Mouse (Mus musculus) MEL (cell line): ENCODE measurements around the gene Pi16. TPM values are rescaled to one million over a fixed set of nuclear protein-coding genes. Genes with fewer than 3 reads are reported as not detected.

Source experiments
- DNase-seq: peaks from one replicate; pipeline ENCODE4 v3.0.0; 2011; ENCODE audit warnings: low read depth, low spot score
- H3K27ac ChIP-seq: 2 replicates; pipeline ENCODE4 v1.5.1; 2012; ENCODE audit warnings: low read depth, mild to moderate bottlenecking, control low read depth, low read length, moderate library complexity; ENCODE audit not compliant: control insufficient read depth
- H3K27me3 ChIP-seq, 2 experiments: fragments of 150-350 bp in 1 of 2; sonication (generic) in 1 of 2; 2 replicates each; pipeline ENCODE4 v1.6.1; 2012; ENCODE audit warnings: low read length in 2 of 2, mild to moderate bottlenecking in 2 of 2, improper control_type of control experiment in 1 of 2, moderate library complexity in 1 of 2; ENCODE audit not compliant: insufficient read depth in 2 of 2, control insufficient read depth in 1 of 2
- H3K36me3 ChIP-seq, 2 experiments: 2 replicates each; pipeline ENCODE4 v1.6.1; 2012 to 2014; ENCODE audit warnings: low read length in 2 of 2, improper control_type of control experiment in 1 of 2, inconsistent platforms in 1 of 2, mild to moderate bottlenecking in 1 of 2; ENCODE audit not compliant: insufficient read depth in 2 of 2, control insufficient read depth in 1 of 2
- H3K4me1 ChIP-seq, 2 experiments: fragments of 150-350 bp in 1 of 2; sonication (generic) in 1 of 2; 2 replicates each; pipeline ENCODE4 v1.6.1; 2012; ENCODE audit warnings: low read length in 2 of 2, improper control_type of control experiment in 1 of 2, mild to moderate bottlenecking in 1 of 2; ENCODE audit not compliant: insufficient read depth in 2 of 2, control insufficient read depth in 1 of 2
- H3K4me3 ChIP-seq, 2 experiments: fragments of 150-350 bp in 1 of 2; sonication (generic) in 1 of 2; 2 replicates each; pipeline ENCODE4 v1.5.1; 2012; ENCODE audit warnings: low read depth in 2 of 2, low read length in 2 of 2, mild to moderate bottlenecking in 2 of 2, moderate library complexity in 2 of 2, control low read depth in 1 of 2, improper control_type of control experiment in 1 of 2; ENCODE audit not compliant: control insufficient read depth in 1 of 2, insufficient read depth in 1 of 2
- H3K79me2 ChIP-seq: 2 replicates; pipeline ENCODE4 v1.6.1; 2012; ENCODE audit warnings: mild to moderate bottlenecking, low read length, moderate library complexity; ENCODE audit not compliant: control insufficient read depth, poor library complexity, insufficient read depth
- H3K9ac ChIP-seq: 2 replicates; pipeline ENCODE4 v1.6.1; 2012; ENCODE audit warnings: low read depth, mild to moderate bottlenecking, control low read depth, low read length, moderate library complexity; ENCODE audit not compliant: control insufficient read depth, poor library complexity, severe bottlenecking
- H3K9me3 ChIP-seq: fragments of 150-350 bp; sonication (generic); replicated peaks from 2 replicates; pipeline ENCODE4 v1.6.1; 2012; ENCODE audit warnings: mild to moderate bottlenecking, low read length, improper control_type of control experiment, moderate library complexity; ENCODE audit not compliant: insufficient read depth
- BHLHE40 ChIP-seq: IDR thresholded peaks from 2 replicates; pipeline ENCODE4 v1.6.1; 2012; ENCODE audit warnings: low read depth, mild to moderate bottlenecking, inconsistent platforms, low read length, improper control_type of control experiment, borderline replicate concordance
- CHD2 ChIP-seq: IDR thresholded peaks from 2 replicates; pipeline ENCODE4 v1.6.1; 2011; ENCODE audit warnings: low read length, improper control_type of control experiment
- CTCF ChIP-seq, 3 experiments: IDR thresholded peaks in 2 of 3; conservative IDR thresholded peaks in 1 of 3; 2 replicates each; pipeline ENCODE4 v1.5.1; 2011 to 2012; ENCODE audit warnings: low read length in 3 of 3, low read depth in 2 of 3, mild to moderate bottlenecking in 2 of 3, improper control_type of control experiment in 1 of 3, inconsistent platforms in 1 of 3, mixed read lengths in 1 of 3, moderate library complexity in 1 of 3; ENCODE audit not compliant: control insufficient read depth in 1 of 3, insufficient read depth in 1 of 3, poor library complexity in 1 of 3, severe bottlenecking in 1 of 3
- E2F4 ChIP-seq: IDR thresholded peaks from 2 replicates; pipeline ENCODE4 v1.6.1; 2011; ENCODE audit warnings: low read depth, low read length, improper control_type of control experiment, borderline replicate concordance
- ELF1 ChIP-seq: IDR thresholded peaks from 2 replicates; pipeline ENCODE4 v1.6.1; 2014; ENCODE audit warnings: low read depth, mild to moderate bottlenecking, inconsistent platforms, low read length, improper control_type of control experiment, moderate library complexity
- GABPA ChIP-seq: IDR thresholded peaks from 2 replicates; pipeline ENCODE4 v1.6.1; 2012; ENCODE audit warnings: low read depth, mild to moderate bottlenecking, inconsistent platforms, low read length, improper control_type of control experiment, moderate library complexity
- HCFC1 ChIP-seq: IDR thresholded peaks from 2 replicates; pipeline ENCODE4 v1.6.1; 2012; ENCODE audit warnings: low read depth, mild to moderate bottlenecking, inconsistent platforms, low read length, improper control_type of control experiment, moderate library complexity
- KAT2A ChIP-seq: conservative IDR thresholded peaks from 2 replicates; pipeline ENCODE4 v1.6.1; 2012; ENCODE audit warnings: low read depth, low read length, improper control_type of control experiment, inconsistent platforms
- MAFK ChIP-seq: IDR thresholded peaks from 2 replicates; pipeline ENCODE4 v1.6.1; 2011; ENCODE audit warnings: low read depth, mild to moderate bottlenecking, low read length, improper control_type of control experiment, borderline replicate concordance
- MAX ChIP-seq: IDR thresholded peaks from 2 replicates; pipeline ENCODE4 v1.6.1; 2011; ENCODE audit warnings: low read length, improper control_type of control experiment
- MAZ ChIP-seq: IDR thresholded peaks from 2 replicates; pipeline ENCODE4 v1.6.1; 2012; ENCODE audit warnings: low read depth, mild to moderate bottlenecking, inconsistent platforms, low read length, improper control_type of control experiment
- MEF2A ChIP-seq: IDR thresholded peaks from 2 replicates; pipeline ENCODE4 v1.6.1; 2014; ENCODE audit warnings: low read depth, mild to moderate bottlenecking, inconsistent platforms, low read length, improper control_type of control experiment; ENCODE audit not compliant: poor library complexity, insufficient replicate concordance, severe bottlenecking; ENCODE audit errors: extremely low read depth
- MXI1 ChIP-seq: IDR thresholded peaks from 2 replicates; pipeline ENCODE4 v1.6.1; 2011; ENCODE audit warnings: mild to moderate bottlenecking, low read depth, low read length, improper control_type of control experiment
- MYC ChIP-seq: IDR thresholded peaks from 2 replicates; pipeline ENCODE4 v1.6.1; 2011; ENCODE audit warnings: low read depth, mild to moderate bottlenecking, low read length, improper control_type of control experiment, moderate library complexity
- NELFE ChIP-seq: IDR thresholded peaks from 2 replicates; pipeline ENCODE4 v1.6.1; 2011; ENCODE audit warnings: low read depth, low read length, improper control_type of control experiment
- POLR2A ChIP-seq, 2 experiments: IDR thresholded peaks; 2 replicates each; pipeline ENCODE4 v1.6.1; 2011 to 2012; ENCODE audit warnings: low read length in 2 of 2, mild to moderate bottlenecking in 2 of 2, control low read depth in 1 of 2, improper control_type of control experiment in 1 of 2, low read depth in 1 of 2, moderate library complexity in 1 of 2; ENCODE audit not compliant: control insufficient read depth in 1 of 2, insufficient read depth in 1 of 2, poor library complexity in 1 of 2
- POLR2AphosphoS2 ChIP-seq: IDR thresholded peaks from 2 replicates; pipeline ENCODE4 v1.6.1; 2011; ENCODE audit warnings: low read length, improper control_type of control experiment
- RAD21 ChIP-seq: IDR thresholded peaks from 2 replicates; pipeline ENCODE4 v1.6.1; 2011; ENCODE audit warnings: mild to moderate bottlenecking, low read depth, low read length, improper control_type of control experiment
- RCOR1 ChIP-seq: IDR thresholded peaks from 2 replicates; pipeline ENCODE4 v1.6.1; 2012; ENCODE audit warnings: low read depth, mild to moderate bottlenecking, inconsistent platforms, low read length, improper control_type of control experiment
- SIN3A ChIP-seq: IDR thresholded peaks from 2 replicates; pipeline ENCODE4 v1.6.1; 2012; ENCODE audit warnings: low read length, improper control_type of control experiment, inconsistent platforms
- SMC3 ChIP-seq: IDR thresholded peaks from 2 replicates; pipeline ENCODE4 v1.6.1; 2011; ENCODE audit warnings: low read depth, low read length, improper control_type of control experiment
- TBP ChIP-seq: IDR thresholded peaks from 2 replicates; pipeline ENCODE4 v1.8.0; 2011; ENCODE audit warnings: low read depth, low read length, improper control_type of control experiment
- TCF12 ChIP-seq: IDR thresholded peaks from 2 replicates; pipeline ENCODE4 v1.6.1; 2014; ENCODE audit warnings: low read depth, mild to moderate bottlenecking, inconsistent platforms, low read length, improper control_type of control experiment, moderate library complexity
- UBTF ChIP-seq: IDR thresholded peaks from 2 replicates; pipeline ENCODE4 v1.6.1; 2012; ENCODE audit warnings: low read depth, mild to moderate bottlenecking, inconsistent platforms, low read length, improper control_type of control experiment, moderate library complexity, borderline replicate concordance; ENCODE audit not compliant: insufficient read depth
- USF2 ChIP-seq, 2 experiments: IDR thresholded peaks; 2 replicates each; pipeline ENCODE4 v1.6.1; 2011 to 2012; ENCODE audit warnings: improper control_type of control experiment in 2 of 2, low read length in 2 of 2, borderline replicate concordance in 1 of 2, inconsistent platforms in 1 of 2, low read depth in 1 of 2, mild to moderate bottlenecking in 1 of 2; ENCODE audit not compliant: insufficient read depth in 1 of 2
- ZC3H11A ChIP-seq: IDR thresholded peaks from 2 replicates; pipeline ENCODE4 v1.6.1; 2012; ENCODE audit warnings: low read depth, mild to moderate bottlenecking, inconsistent platforms, low read length, improper control_type of control experiment
- ZKSCAN1 ChIP-seq: IDR thresholded peaks from 2 replicates; pipeline ENCODE4 v1.6.1; 2012; ENCODE audit warnings: low read depth, mild to moderate bottlenecking, inconsistent platforms, low read length, improper control_type of control experiment, moderate library complexity
- polyA plus RNA-seq, 2 experiments: library from polyadenylated mRNA; stranded (reverse) in 1 of 2; unstranded in 1 of 2; fragments of >175 nt in 1 of 2; fragments of >200 nt in 1 of 2; gene quantifications; 2 replicates each; pipeline versions ENCODE4 v1.2.1 to v1.2.4; 2012; ENCODE audit warnings: low replicate concordance in 2 of 2, low read depth in 1 of 2; ENCODE audit not compliant: insufficient read length in 2 of 2, insufficient read depth in 1 of 2, missing spikeins in 1 of 2
- total RNA-seq: library from RNA; depleted of rRNA; stranded (reverse); fragments of 300-350 nt; gene quantifications from 2 replicates; pipeline ENCODE4 v1.2.3, GENCODE M21; 2012

The Pi16 gene
- total and polyA plus RNA-seq, 3 experiments: 0.08 to 0.42 TPM; not detected in 1

DNA sequence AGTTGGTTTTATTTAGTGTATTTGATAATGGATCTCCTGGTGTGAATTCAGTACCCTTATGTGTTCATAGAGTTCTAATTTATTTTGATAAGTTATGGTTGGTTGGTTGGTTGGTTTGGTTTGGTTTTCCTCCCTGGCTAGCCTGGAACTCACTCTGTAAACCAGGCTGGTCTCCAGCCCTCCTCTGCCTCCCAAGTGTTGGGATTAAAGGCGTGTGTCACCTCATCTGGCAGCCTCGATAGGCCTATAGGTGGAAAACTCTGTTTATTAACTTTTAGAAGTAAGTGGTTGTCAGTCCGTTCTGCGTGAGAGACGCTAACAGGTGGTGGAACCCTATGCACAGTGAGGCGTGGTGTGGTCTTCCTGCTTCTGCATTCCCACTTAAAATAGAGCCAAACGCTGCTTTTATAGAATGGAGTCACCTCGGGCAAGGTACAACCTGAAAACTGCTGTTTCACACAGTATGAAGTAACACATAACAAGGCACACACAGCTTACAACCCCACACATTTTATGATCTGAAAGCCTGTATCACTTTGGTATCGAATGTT, 47.3 kb upstream of the Pi16 start:
- Histone ChIP-seq H3K27me3 (no peaks in the 10 kb centered on the region), H3K9ac (peak overlapping the region; percentile 98; the same call in 1 of the 2 replicates)
- TF ChIP-seq USF2 (IDR thresholded peaks at IDR 0.05; ENCODE audit: borderline replicate concordance in 1 of 2, insufficient read depth in 1 of 2, low read depth in 1 of 2, low read length in 2 of 2) (no peak), MAFK (no peak), CTCF (IDR thresholded peaks at IDR 0.05 in 2 of 3, conservative IDR thresholded peaks at IDR 0.05 in 1 of 3; ENCODE audit: control insufficient read depth in 1 of 3, insufficient read depth in 1 of 3, low read depth in 2 of 3, low read length in 3 of 3, poor library complexity in 1 of 3, severe bottlenecking in 1 of 3) (no peak), TCF12 (no peak), E2F4 (no peak), POLR2AphosphoS2 (no peak), SMC3 (no peak), RCOR1 (no peak), SIN3A (no peak), MYC (no peak), TBP (no peak), MEF2A (no peak), KAT2A (no peak), MAZ (no peak), HCFC1 (no peak)
- TF ChIP-seq, all 39 proteins: peak for 0
- peak overlapping the region in 1 of 2 experiments; percentile 94; a peak in 2 of 4 replicates for H3K4me3 ChIP-seq
- H3K36me3 ChIP-seq: peaks cover 0 to 18% of the 10 kb centered on the region in 2 experiments; a peak in 2 of 4 replicates
- no peak for DNase-seq
- H3K4me1 ChIP-seq: peaks cover 0 to 19% of the 10 kb centered on the region in 2 experiments; a peak in 2 of 4 replicates
- no peaks in the 10 kb centered on the region for H3K9me3 ChIP-seq
- H3K27ac ChIP-seq: no peak overlapping the region
- H3K79me2 ChIP-seq: peaks cover 17% of the 10 kb centered on the region

DNA sequence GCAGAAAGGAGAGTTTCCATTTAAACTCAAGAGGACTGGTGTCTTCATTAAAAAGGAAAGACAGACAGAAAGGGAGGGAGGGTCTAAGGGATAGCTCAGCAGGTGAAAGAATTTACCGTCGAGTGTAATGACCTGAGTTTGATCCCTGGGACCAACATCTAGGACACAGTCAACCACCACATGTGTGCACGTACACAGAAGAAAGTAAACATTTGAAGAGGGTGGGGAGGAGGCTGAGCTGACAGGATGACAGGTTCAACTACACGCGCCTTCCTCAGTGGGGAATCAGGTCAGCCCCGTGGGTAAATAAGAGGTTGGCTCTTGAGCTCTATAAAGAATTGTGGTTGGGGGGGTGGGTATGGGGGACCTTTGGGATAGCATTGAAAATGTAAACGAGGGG, 44.3 kb upstream of the Pi16 start:
- Histone ChIP-seq H3K4me1 (peaks cover 0 to 9% of the 10 kb centered on the region in 2 experiments; a peak in 2 of 4 replicates), H3K9me3 (no peaks in the 10 kb centered on the region), H3K36me3 (peaks cover 0 to 7% of the 10 kb centered on the region in 2 experiments; a peak in 1 of 4 replicates), H3K4me3 (no peak overlapping the region), H3K27me3 (no peaks in the 10 kb centered on the region)
- DNase-seq: no peak
- TF ChIP-seq RAD21 (no peak), ZC3H11A (no peak), ELF1 (no peak), TBP (no peak), CHD2 (no peak), UBTF (no peak), ZKSCAN1 (no peak), GABPA (no peak), NELFE (no peak), BHLHE40 (no peak), POLR2A (IDR thresholded peaks at IDR 0.05; ENCODE audit: control insufficient read depth in 1 of 2, insufficient read depth in 1 of 2, low read depth in 1 of 2, low read length in 2 of 2, poor library complexity in 1 of 2) (no peak), SMC3 (no peak), TCF12 (no peak), MXI1 (no peak), MAX (no peak)
- TF ChIP-seq, all 39 proteins: peak for 0
- H3K79me2 ChIP-seq: peaks cover 17% of the 10 kb centered on the region
- H3K27ac ChIP-seq: no peak overlapping the region
- H3K9ac ChIP-seq: no peak overlapping the region
